Mouse (Mus musculus): ENCODE measurements around the gene Lima1. TPM values are rescaled to one million over a fixed set of nuclear protein-coding genes. Genes with fewer than 3 reads are reported as not detected.

The Lima1 gene
- polyA plus RNA-seq, 1 experiment from 2014 or later, result 65.4 TPM

- Histone ChIP-seq H3K27ac (replicated peaks) (no peak overlapping the region), H3K4me1 (peaks cover 19% of the 10 kb centered on the region), H3K27me3 (replicated peaks; ENCODE audit: low read depth, poor library complexity, severe bottlenecking) (no peaks in the 10 kb centered on the region), H3K9me3 (no peaks in the 10 kb centered on the region), H3K4me3 (no peak overlapping the region), H3K36me3 (replicated peaks) (no peaks in the 10 kb centered on the region)
- DNase-seq (ENCODE audit: low spot score), result no peak
- 68% methylated on average over 6 of the region's 6 CpGs for WGBS
These were observed 28.6 kb downstream of the Lima1 start for GRCm38 (mm10) chr15:99846633-99847032.

DNA sequence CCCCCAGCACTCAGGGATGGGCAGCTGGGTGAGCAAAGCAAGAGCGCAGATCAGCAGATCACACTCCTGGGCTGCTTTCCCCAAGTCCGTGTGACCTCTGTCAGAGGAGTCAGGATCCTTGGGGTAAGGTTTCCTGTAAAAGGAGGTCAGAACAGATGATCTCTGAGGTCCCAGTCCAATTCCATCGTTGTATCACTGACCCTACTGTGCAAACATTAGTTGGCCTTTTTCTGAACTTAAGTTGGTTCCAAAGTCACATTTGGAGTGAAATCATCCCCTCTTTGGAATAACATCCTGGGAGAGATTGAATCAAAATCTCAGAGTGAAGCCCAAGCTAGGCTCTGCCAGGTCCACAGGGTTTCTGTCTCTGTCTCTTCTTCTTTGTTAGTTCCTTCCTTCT, 31.4 kb downstream of the Lima1 start:
- Histone ChIP-seq H3K27ac (replicated peaks) (no peak overlapping the region), H3K27me3 (replicated peaks; ENCODE audit: low read depth, poor library complexity, severe bottlenecking) (no peaks in the 10 kb centered on the region), H3K9me3 (no peaks in the 10 kb centered on the region), H3K4me1 (peaks cover 23% of the 10 kb centered on the region), H3K36me3 (replicated peaks) (no peaks in the 10 kb centered on the region), H3K4me3 (no peak overlapping the region)
- DNase-seq (ENCODE audit: low spot score), result no peak
- 67% methylated on average over 3 of the region's 3 CpGs for WGBS

GRCm38 (mm10) chr15:99839910-99840309, 35.3 kb downstream of the Lima1 start:
- WGBS, result 85% methylated on average over 2 of the region's 2 CpGs
- no peak for DNase-seq (ENCODE audit: low spot score)
- peaks cover 29% of the 10 kb centered on the region for H3K4me1 ChIP-seq
- H3K27ac ChIP-seq (replicated peaks), result no peak overlapping the region
- no peaks in the 10 kb centered on the region for H3K27me3 ChIP-seq (replicated peaks; ENCODE audit: low read depth, poor library complexity, severe bottlenecking)
- no peaks in the 10 kb centered on the region for H3K36me3 ChIP-seq (replicated peaks)
- no peaks in the 10 kb centered on the region for H3K9me3 ChIP-seq
- H3K4me3 ChIP-seq, result no peak overlapping the region

- Histone ChIP-seq H3K4me3 (no peak overlapping the region), H3K27ac (replicated peaks) (no peak overlapping the region; the same call in 1 of the 2 replicates), H3K9me3 (no peaks in the 10 kb centered on the region), H3K27me3 (replicated peaks; ENCODE audit: low read depth, poor library complexity, severe bottlenecking) (no peaks in the 10 kb centered on the region), H3K36me3 (replicated peaks) (no peaks in the 10 kb centered on the region), H3K4me1 (peaks cover 32% of the 10 kb centered on the region)
- no peak for DNase-seq (ENCODE audit: low spot score)
- WGBS, result 80% methylated on average over 13 of the region's 13 CpGs
These were observed 36.0 kb downstream of the Lima1 start for GRCm38 (mm10) chr15:99839165-99839840.

- Histone ChIP-seq H3K36me3 (replicated peaks) (0 out of 2 replicates have a peak, but pooled peaks cover 1% of the 10 kb centered on the region), H3K27me3 (replicated peaks; ENCODE audit: low read depth, poor library complexity, severe bottlenecking) (no peaks in the 10 kb centered on the region), H3K4me1 (peaks cover 30% of the 10 kb centered on the region), H3K4me3 (no peak overlapping the region), H3K9me3 (no peaks in the 10 kb centered on the region), H3K27ac (replicated peaks) (no peak overlapping the region)
- 68% methylated on average over 7 of the region's 7 CpGs for WGBS
- DNase-seq (ENCODE audit: low spot score), result no peak
These were observed 37.7 kb downstream of the Lima1 start for GRCm38 (mm10) chr15:99837561-99837960.

- Histone ChIP-seq H3K36me3 (replicated peaks) (0 out of 2 replicates have a peak, but pooled peaks cover 3% of the 10 kb centered on the region), H3K27me3 (replicated peaks; ENCODE audit: low read depth, poor library complexity, severe bottlenecking) (no peaks in the 10 kb centered on the region), H3K4me3 (no peak overlapping the region), H3K4me1 (peaks cover 39% of the 10 kb centered on the region), H3K9me3 (no peaks in the 10 kb centered on the region), H3K27ac (replicated peaks) (no peak overlapping the region; the same call in 1 of the 2 replicates)
- WGBS, result 66% methylated on average over 9 of the region's 9 CpGs
- DNase-seq (ENCODE audit: low spot score), result no peak
These were observed 40.1 kb downstream of the Lima1 start for GRCm38 (mm10) chr15:99835191-99835590.

DNA sequence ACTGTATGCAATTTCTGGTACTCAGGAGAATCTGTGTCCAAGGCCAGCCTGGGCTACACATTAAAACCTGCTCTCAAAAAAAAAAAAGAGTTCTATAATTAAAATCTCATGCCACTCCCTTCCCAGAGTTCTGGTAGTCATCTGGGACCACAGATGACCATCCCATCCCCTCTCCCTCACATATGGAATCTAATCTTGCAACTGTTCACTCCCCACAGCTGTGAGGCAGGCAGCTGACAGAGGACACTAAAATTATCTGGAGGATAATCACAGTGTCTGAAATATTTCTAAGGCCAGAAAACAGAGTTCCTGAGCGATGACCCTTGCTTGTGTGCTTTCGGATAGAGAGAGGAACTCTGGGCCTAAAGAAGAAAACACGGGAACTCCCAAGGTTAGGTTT, 40.6 kb downstream of the Lima1 start:
- 84% methylated on average over 3 of the region's 3 CpGs for WGBS
- no peak overlapping the region for H3K27ac ChIP-seq (replicated peaks)
- H3K27me3 ChIP-seq (replicated peaks; ENCODE audit: low read depth, poor library complexity, severe bottlenecking), result no peaks in the 10 kb centered on the region
- 0 out of 2 replicates have a peak, but pooled peaks cover 3% of the 10 kb centered on the region for H3K36me3 ChIP-seq (replicated peaks)
- DNase-seq (ENCODE audit: low spot score), result no peak
- no peak overlapping the region for H3K4me3 ChIP-seq
- H3K9me3 ChIP-seq, result no peaks in the 10 kb centered on the region
- peaks cover 39% of the 10 kb centered on the region for H3K4me1 ChIP-seq

DNA sequence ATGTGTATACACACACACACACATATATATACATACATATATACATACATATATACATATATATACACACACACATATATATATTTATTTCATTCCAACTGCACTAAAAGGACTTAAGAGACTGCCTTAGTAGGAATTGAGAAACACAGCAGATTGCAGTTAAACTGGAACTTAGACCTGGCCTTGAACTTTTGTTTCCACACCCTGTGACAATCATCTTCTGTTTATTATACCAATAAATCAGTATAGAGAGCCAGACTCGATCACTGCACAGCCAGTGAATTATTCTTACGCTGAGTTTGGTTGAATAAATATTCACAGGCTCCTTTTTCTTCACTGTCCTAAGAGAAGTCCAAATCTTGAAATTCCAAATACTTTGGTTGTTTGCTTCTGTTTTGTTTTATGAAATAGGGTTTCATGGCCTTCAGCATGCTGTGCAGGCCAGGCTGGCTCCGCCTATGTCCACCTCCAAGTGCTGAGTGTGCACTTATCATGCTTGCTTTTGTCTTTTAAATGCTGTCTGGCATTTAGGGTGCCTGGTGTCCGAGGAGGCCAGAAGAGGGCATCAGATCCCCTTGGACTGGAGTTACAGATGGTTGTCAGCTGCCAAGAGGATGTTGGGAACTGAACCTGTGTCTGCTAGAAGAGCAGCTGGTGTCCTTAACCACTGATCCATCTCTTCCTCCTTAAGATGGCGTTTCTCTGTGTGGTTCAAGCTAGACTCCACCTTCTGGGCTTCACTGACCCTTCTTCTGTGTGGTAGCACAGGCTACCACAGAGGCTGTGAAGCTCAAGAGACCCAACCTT, 41.4 kb downstream of the Lima1 start:
- Histone ChIP-seq H3K27me3 (replicated peaks; ENCODE audit: low read depth, poor library complexity, severe bottlenecking) (no peaks in the 10 kb centered on the region), H3K4me3 (no peak overlapping the region), H3K36me3 (replicated peaks) (0 out of 2 replicates have a peak, but pooled peaks cover 3% of the 10 kb centered on the region), H3K9me3 (no peaks in the 10 kb centered on the region), H3K4me1 (peaks cover 31% of the 10 kb centered on the region), H3K27ac (replicated peaks) (no peak overlapping the region)
- WGBS, result 86% methylated on average over 5 of the region's 5 CpGs
- no peak for DNase-seq (ENCODE audit: low spot score)

DNA sequence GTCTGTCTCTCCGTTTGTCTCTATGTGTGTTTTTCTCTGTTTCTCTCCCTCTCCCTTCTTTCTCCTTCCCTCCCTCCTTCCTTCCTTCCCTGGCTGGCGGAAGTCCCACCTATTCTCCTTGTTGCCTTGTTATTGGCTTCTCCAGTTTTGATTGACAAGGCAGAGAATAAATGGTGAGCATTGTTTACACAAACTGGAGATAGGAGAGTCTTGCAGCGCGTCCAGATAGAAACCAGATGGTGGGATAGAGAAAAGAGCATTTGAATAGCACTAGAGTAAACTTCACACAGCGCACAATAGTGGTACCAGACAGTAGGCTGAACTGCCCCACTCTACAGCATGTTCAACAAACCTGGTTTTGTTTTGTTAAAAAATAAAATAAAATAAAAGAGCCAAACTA, 43.7 kb downstream of the Lima1 start:
- no peaks in the 10 kb centered on the region for H3K27me3 ChIP-seq (replicated peaks; ENCODE audit: low read depth, poor library complexity, severe bottlenecking)
- H3K4me1 ChIP-seq, result peaks cover 26% of the 10 kb centered on the region
- DNase-seq (ENCODE audit: low spot score), result peak; percentile 36
- WGBS, result 49% methylated on average over 5 of the region's 5 CpGs
- no peaks in the 10 kb centered on the region for H3K9me3 ChIP-seq
- H3K4me3 ChIP-seq, result no peak overlapping the region
- H3K36me3 ChIP-seq (replicated peaks), result 0 out of 2 replicates have a peak, but pooled peaks cover 3% of the 10 kb centered on the region
- peak overlapping the region; percentile 59 for H3K27ac ChIP-seq (replicated peaks)

DNA sequence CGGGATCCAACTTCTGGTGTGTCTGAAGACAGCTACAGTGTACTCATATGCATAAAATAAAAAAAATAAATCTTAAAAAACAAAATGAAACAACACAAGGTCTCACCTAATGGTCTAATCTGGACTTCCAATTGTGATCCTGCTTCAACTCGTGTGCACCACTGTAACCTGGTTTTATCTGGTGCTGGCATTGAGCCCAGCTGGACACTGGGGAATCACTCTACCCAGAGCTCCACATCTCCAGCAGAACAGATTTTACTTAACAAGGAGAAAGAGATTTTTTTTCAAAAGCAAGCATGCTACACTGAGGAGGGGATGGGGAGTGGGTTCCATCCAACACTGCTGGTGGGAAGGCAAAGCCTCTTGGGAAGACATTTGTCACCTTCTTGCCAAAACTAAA, 47.2 kb downstream of the Lima1 start:
- H3K36me3 ChIP-seq (replicated peaks), result 0 out of 2 replicates have a peak, but pooled peaks cover 3% of the 10 kb centered on the region
- no peak overlapping the region for H3K27ac ChIP-seq (replicated peaks)
- DNase-seq (ENCODE audit: low spot score), result no peak
- peaks cover 22% of the 10 kb centered on the region for H3K4me1 ChIP-seq
- no peak overlapping the region for H3K4me3 ChIP-seq
- no peaks in the 10 kb centered on the region for H3K9me3 ChIP-seq
- no peaks in the 10 kb centered on the region for H3K27me3 ChIP-seq (replicated peaks; ENCODE audit: low read depth, poor library complexity, severe bottlenecking)
- WGBS, result 86% methylated on average over 2 of the region's 2 CpGs

DNA sequence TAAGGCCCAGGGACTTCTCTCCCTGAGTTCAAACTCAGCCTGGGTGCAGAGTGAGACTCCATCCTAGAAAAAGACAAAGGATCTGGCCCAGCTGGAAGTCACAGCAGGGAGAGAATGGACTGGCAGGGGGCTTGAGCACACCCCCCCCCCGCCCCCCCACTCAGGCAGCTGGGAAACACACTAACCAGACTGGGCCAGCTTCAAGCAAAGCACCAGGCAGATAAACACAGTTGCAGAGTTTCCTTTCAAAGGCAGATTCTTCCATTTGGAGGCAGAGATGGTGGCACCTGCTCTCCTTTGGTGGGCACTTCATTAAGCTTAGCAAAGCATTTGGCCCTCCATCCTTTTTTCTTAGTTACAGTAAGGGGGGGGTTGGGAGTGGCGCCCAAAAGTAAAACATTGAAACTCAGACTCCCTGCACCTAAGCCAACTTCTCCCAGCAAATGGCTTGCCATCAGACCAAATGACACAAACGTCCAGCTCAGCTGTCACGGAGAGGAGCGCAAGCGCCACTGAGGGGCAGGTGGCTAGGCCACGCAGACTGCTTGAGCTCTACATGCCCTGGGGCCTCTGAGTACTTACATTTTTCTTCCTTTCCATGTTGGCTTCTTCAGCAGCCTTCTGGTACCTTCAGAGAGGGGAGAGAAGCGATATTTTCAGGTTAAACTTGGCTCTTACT, 48.9 kb downstream of the Lima1 start:
- Histone ChIP-seq H3K36me3 (replicated peaks) (no peaks in the 10 kb centered on the region), H3K9me3 (no peaks in the 10 kb centered on the region), H3K27ac (replicated peaks) (0 out of 2 replicates have a peak overlapping the region, but pooled peaks have one; percentile 40), H3K27me3 (replicated peaks; ENCODE audit: low read depth, poor library complexity, severe bottlenecking) (no peaks in the 10 kb centered on the region), H3K4me1 (peaks cover 16% of the 10 kb centered on the region), H3K4me3 (no peak overlapping the region)
- DNase-seq (ENCODE audit: low spot score), result no peak
- 71% methylated on average over 8 of the region's 8 CpGs for WGBS

- Histone ChIP-seq H3K27me3 (replicated peaks; ENCODE audit: low read depth, poor library complexity, severe bottlenecking) (no peaks in the 10 kb centered on the region), H3K4me1 (peaks cover 27% of the 10 kb centered on the region), H3K9me3 (no peaks in the 10 kb centered on the region), H3K36me3 (replicated peaks) (no peaks in the 10 kb centered on the region), H3K27ac (replicated peaks) (no peak overlapping the region), H3K4me3 (no peak overlapping the region)
- DNase-seq (ENCODE audit: low spot score), result no peak
- 86% methylated on average over 3 of the region's 3 CpGs for WGBS
These were observed 50.0 kb downstream of the Lima1 start for GRCm38 (mm10) chr15:99825211-99825610.
